19 mouse cellular contexts compared by ENCODE assay signal in genomic region chr2:179852169-179852568, GRCm38 (mm10).
DNase-seq lines count a peak whose midpoint lies in the region; ATAC-seq and TF ChIP-seq lines count a peak whose summit lies in the region.
"Had no signal": no experiment of that assay in that cellular context is flagged by ENCODE, and none has a peak within 500 bp of the region (broad histone marks: within the 10 kb centered on the region; RNA-seq: fewer than 3 reads in every experiment).

No protein-coding gene starts in this region.

- H3K4me2 ChIP-seq in forebrain, embryonic 13.5 days: no peak overlapping the region
- H3K4me2 ChIP-seq in forebrain, embryonic 15.5 days (replicated peaks): no peak overlapping the region
- H3K4me2 ChIP-seq in midbrain, embryonic 12.5 days (replicated peaks): no peak overlapping the region
- H3K4me2 ChIP-seq in midbrain, embryonic 16.5 days (ENCODE audit: low read length): no peak overlapping the region
- H3K4me2 ChIP-seq in hindbrain, postnatal 0 days (ENCODE audit: low read depth, low read length): no peak overlapping the region
- H3K4me2 ChIP-seq: heart, embryonic 13.5 days; intestine, embryonic 15.5 days; liver, embryonic 11.5 days had no signal

- H3K4me1 ChIP-seq in forebrain, embryonic 13.5 days: peaks cover 40% of the 10 kb centered on the region
- peaks cover 18% of the 10 kb centered on the region for H3K4me1 ChIP-seq in forebrain, embryonic 15.5 days
- H3K4me1 ChIP-seq in midbrain, embryonic 12.5 days: peaks cover 48% of the 10 kb centered on the region
- H3K4me1 ChIP-seq in midbrain, embryonic 16.5 days (ENCODE audit: control insufficient read depth, insufficient read depth, low read length): peaks cover 46% of the 10 kb centered on the region
- peaks cover 52% of the 10 kb centered on the region for H3K4me1 ChIP-seq in embryonic facial prominence, embryonic 10.5 days
- H3K4me1 ChIP-seq in hindbrain, postnatal 0 days (ENCODE audit: insufficient read depth, low read length): peaks cover 27% of the 10 kb centered on the region
- H3K4me1 ChIP-seq: intestine, embryonic 15.5 days had no signal

- no peak for TF ChIP-seq CTCF in hindbrain, postnatal 0 days (IDR thresholded peaks at IDR 0.05; ENCODE audit: low read depth)

- WGBS in forebrain, embryonic 13.5 days: 80% methylated on average over 10 of the region's 10 CpGs
- 81% methylated on average over 10 of the region's 10 CpGs for WGBS in forebrain, embryonic 15.5 days
- 88% methylated on average over 10 of the region's 10 CpGs for WGBS in midbrain, embryonic 12.5 days
- 81% methylated on average over 10 of the region's 10 CpGs for WGBS in midbrain, embryonic 16.5 days
- 89% methylated on average over 10 of the region's 10 CpGs for WGBS in embryonic facial prominence, embryonic 10.5 days
- WGBS in hindbrain, postnatal 0 days: 67% methylated on average over 10 of the region's 10 CpGs

- no peak overlapping the region for H3K4me3 ChIP-seq in forebrain, embryonic 13.5 days
- H3K4me3 ChIP-seq in forebrain, embryonic 15.5 days: no peak overlapping the region
- H3K4me3 ChIP-seq in midbrain, embryonic 12.5 days: no peak overlapping the region
- no peak overlapping the region for H3K4me3 ChIP-seq in midbrain, embryonic 16.5 days (ENCODE audit: low read depth, low read length)
- no peak overlapping the region for H3K4me3 ChIP-seq in embryonic facial prominence, embryonic 10.5 days
- no peak overlapping the region for H3K4me3 ChIP-seq in hindbrain, postnatal 0 days (ENCODE audit: low read length)
- H3K4me3 ChIP-seq: heart, embryonic 13.5 days; intestine, embryonic 15.5 days had no signal

- no peaks in the 10 kb centered on the region for H3K9me3 ChIP-seq in forebrain, embryonic 13.5 days (replicated peaks)
- H3K9me3 ChIP-seq in forebrain, embryonic 15.5 days: no peaks in the 10 kb centered on the region
- no peaks in the 10 kb centered on the region for H3K9me3 ChIP-seq in midbrain, embryonic 12.5 days
- H3K9me3 ChIP-seq in midbrain, embryonic 16.5 days (replicated peaks; ENCODE audit: control insufficient read depth, low read length, poor library complexity, severe bottlenecking): no peaks in the 10 kb centered on the region
- H3K9me3 ChIP-seq in embryonic facial prominence, embryonic 10.5 days: no peaks in the 10 kb centered on the region
- H3K9me3 ChIP-seq in hindbrain, postnatal 0 days (ENCODE audit: low read length): no peaks in the 10 kb centered on the region
- H3K9me3 ChIP-seq: heart, embryonic 13.5 days; intestine, embryonic 15.5 days had no signal

- ATAC-seq in forebrain, embryonic 13.5 days: no peak
- no peak for ATAC-seq in forebrain, embryonic 15.5 days (replicated peaks)
- ATAC-seq in midbrain, embryonic 12.5 days (ENCODE audit: low FRiP score, low read depth): no peak
- no peak for ATAC-seq in midbrain, embryonic 16.5 days
- ATAC-seq in hindbrain, postnatal 0 days: no peak
- ATAC-seq: intestine, embryonic 15.5 days had no signal

- H3K27ac ChIP-seq in forebrain, embryonic 13.5 days: peak overlapping the region; percentile 27; the same call in 1 of the 2 replicates
- H3K27ac ChIP-seq in forebrain, embryonic 15.5 days (replicated peaks): no peak overlapping the region
- 0 out of 2 replicates have a peak overlapping the region, but pooled peaks have one; percentile 43 for H3K27ac ChIP-seq in midbrain, embryonic 12.5 days (replicated peaks)
- H3K27ac ChIP-seq in midbrain, embryonic 16.5 days (ENCODE audit: low read length): no peak overlapping the region
- 0 out of 2 replicates have a peak overlapping the region, but pooled peaks have one; percentile 20 for H3K27ac ChIP-seq in embryonic facial prominence, embryonic 10.5 days (replicated peaks)
- no peak overlapping the region for H3K27ac ChIP-seq in hindbrain, postnatal 0 days
- H3K27ac ChIP-seq: heart, embryonic 13.5 days; intestine, embryonic 15.5 days had no signal

- no peaks in the 10 kb centered on the region for H3K27me3 ChIP-seq in forebrain, embryonic 13.5 days
- H3K27me3 ChIP-seq in forebrain, embryonic 15.5 days: no peaks in the 10 kb centered on the region
- H3K27me3 ChIP-seq in midbrain, embryonic 12.5 days: no peaks in the 10 kb centered on the region
- no peaks in the 10 kb centered on the region for H3K27me3 ChIP-seq in midbrain, embryonic 16.5 days (ENCODE audit: control insufficient read depth, insufficient read depth, low read depth, low read length)
- 0 out of 2 replicates have a peak, but pooled peaks cover 13% of the 10 kb centered on the region for H3K27me3 ChIP-seq in embryonic facial prominence, embryonic 10.5 days (replicated peaks; ENCODE audit: low read depth, poor library complexity, severe bottlenecking)
- H3K27me3 ChIP-seq in hindbrain, postnatal 0 days (ENCODE audit: insufficient read depth, low read length): no peaks in the 10 kb centered on the region
- H3K27me3 ChIP-seq: intestine, embryonic 15.5 days had no signal

- no peak overlapping the region for H3K9ac ChIP-seq in forebrain, embryonic 13.5 days
- no peak overlapping the region for H3K9ac ChIP-seq in forebrain, embryonic 15.5 days (replicated peaks)
- no peak overlapping the region for H3K9ac ChIP-seq in midbrain, embryonic 12.5 days (replicated peaks)
- H3K9ac ChIP-seq in midbrain, embryonic 16.5 days (ENCODE audit: low read depth, low read length): no peak overlapping the region
- H3K9ac ChIP-seq in hindbrain, postnatal 0 days (replicated peaks; ENCODE audit: low read length): no peak overlapping the region
- H3K9ac ChIP-seq: heart, embryonic 13.5 days; intestine, embryonic 15.5 days had no signal

- no peak for DNase-seq in embryonic facial prominence, embryonic 10.5 days (ENCODE audit: low spot score)
- DNase-seq in hindbrain, postnatal 0 days (ENCODE audit: low spot score): peak; percentile 17
- no peak for DNase-seq in left cerebral cortex, adult 11 months (ENCODE audit: low spot score)
- no peak for DNase-seq in spleen, adult 12 weeks (ENCODE audit: low spot score)
- DNase-seq: adrenal gland, postnatal 25 days; cerebellum, adult 18-20 months; cerebellum, postnatal 25 days; kidney, postnatal 25 days; lung, adult 18-20 months; lung, postnatal 14 days; right cerebral cortex, postnatal 4 days; thymus, postnatal 14 days had no signal

- H3K36me3 ChIP-seq in forebrain, embryonic 13.5 days (ENCODE audit: poor library complexity, severe bottlenecking): peaks cover 9% of the 10 kb centered on the region; the same call in 1 of the 2 replicates
- H3K36me3 ChIP-seq in forebrain, embryonic 15.5 days: no peaks in the 10 kb centered on the region
- H3K36me3 ChIP-seq in midbrain, embryonic 12.5 days: no peaks in the 10 kb centered on the region
- H3K36me3 ChIP-seq in midbrain, embryonic 16.5 days (ENCODE audit: control insufficient read depth, insufficient read depth, low read length): no peaks in the 10 kb centered on the region
- no peaks in the 10 kb centered on the region for H3K36me3 ChIP-seq in embryonic facial prominence, embryonic 10.5 days (replicated peaks)
- H3K36me3 ChIP-seq in hindbrain, postnatal 0 days (ENCODE audit: insufficient read depth, low read length): no peaks in the 10 kb centered on the region
- H3K36me3 ChIP-seq: heart, embryonic 13.5 days; intestine, embryonic 15.5 days had no signal

Comparison
In these comparisons a context has a peak if more than half of its experiments do, and no peak if none do; other contexts are left out.
1. H3K27ac ChIP-seq: peak in forebrain, embryonic 13.5 days (single experiment), midbrain, embryonic 12.5 days (single experiment) and embryonic facial prominence, embryonic 10.5 days (single experiment); none in forebrain, embryonic 15.5 days (single experiment), midbrain, embryonic 16.5 days (single experiment) and hindbrain, postnatal 0 days (single experiment).